Mouse (Mus musculus): Measurements from ENCODE around the gene Mcrip2. TPM values are rescaled to one million over a fixed set of nuclear protein-coding genes. Genes with fewer than 3 reads are reported as not detected.

The Mcrip2 gene
- 8.0 and 10.4 TPM in 2 replicates for polyA plus RNA-seq (2015; fragmentation: Nextera tagmentation; extraction: Ambion mirVana)

GRCm38 (mm10) chr17:25868601-25869191 is at the start of gene Mcrip2:
Gene Mcrip2, minus strand, starts transcription at chr17:25868764.
- no peaks in the 10 kb centered on the region for H3K9me3 ChIP-seq
- peak within 1 kb of the TSS; percentile 87 for H3K4me3 ChIP-seq (replicated peaks)
- H3K4me1 ChIP-seq (replicated peaks) = peaks cover 18% of the 10 kb centered on the region
- 1% methylated on average over 22 of the region's 24 CpGs for WGBS
- peak within 1 kb of the TSS; percentile 82 for H3K9ac ChIP-seq (replicated peaks)
- peaks cover 9% of the 10 kb centered on the region; the same call in 1 of the 2 replicates for H3K27me3 ChIP-seq
- H3K4me2 ChIP-seq (replicated peaks) = peak within 1 kb of the TSS; percentile 92
- H3K36me3 ChIP-seq = no peaks in the 10 kb centered on the region
- ATAC-seq = peak; percentile 90
- peak within 1 kb of the TSS; percentile 45 for H3K27ac ChIP-seq

GRCm38 (mm10) chr17:25918037-25918750 is 49.6 kb upstream of the Mcrip2 start:
- H3K4me3 ChIP-seq (replicated peaks) = peak overlapping the region; percentile 91
- no peak for ATAC-seq
- peak overlapping the region; percentile 89 for H3K9ac ChIP-seq (replicated peaks)
- peak overlapping the region; percentile 79 for H3K4me2 ChIP-seq (replicated peaks)
- H3K27me3 ChIP-seq = no peaks in the 10 kb centered on the region
- no peak overlapping the region for H3K27ac ChIP-seq
- 0 out of 2 replicates have a peak, but pooled peaks cover 6% of the 10 kb centered on the region for H3K36me3 ChIP-seq
- WGBS = 86% methylated on average over 9 of the region's 9 CpGs
- H3K4me1 ChIP-seq (replicated peaks) = peaks cover 38% of the 10 kb centered on the region
- H3K9me3 ChIP-seq = no peaks in the 10 kb centered on the region

GRCm38 (mm10) chr17:25916931-25917647 is 48.5 kb upstream of the Mcrip2 start:
- H3K36me3 ChIP-seq = 0 out of 2 replicates have a peak, but pooled peaks cover 6% of the 10 kb centered on the region
- no peak overlapping the region for H3K27ac ChIP-seq
- H3K27me3 ChIP-seq = no peaks in the 10 kb centered on the region
- no peak for ATAC-seq
- 0 out of 2 replicates have a peak overlapping the region, but pooled peaks have one; percentile 79 for H3K4me2 ChIP-seq (replicated peaks)
- no peak overlapping the region for H3K4me3 ChIP-seq (replicated peaks)
- H3K9me3 ChIP-seq = no peaks in the 10 kb centered on the region
- H3K9ac ChIP-seq (replicated peaks) = peak overlapping the region; percentile 89
- WGBS = 86% methylated on average over 8 of the region's 8 CpGs
- peaks cover 38% of the 10 kb centered on the region for H3K4me1 ChIP-seq (replicated peaks)

GRCm38 (mm10) chr17:25914295-25914694 is 45.7 kb upstream of the Mcrip2 start:
- Histone ChIP-seq H3K27ac (no peak overlapping the region), H3K9me3 (no peaks in the 10 kb centered on the region), H3K4me1 (replicated peaks) (peaks cover 31% of the 10 kb centered on the region), H3K4me2 (replicated peaks) (no peak overlapping the region), H3K27me3 (no peaks in the 10 kb centered on the region), H3K36me3 (0 out of 2 replicates have a peak, but pooled peaks cover 10% of the 10 kb centered on the region), H3K4me3 (replicated peaks) (no peak overlapping the region), H3K9ac (replicated peaks) (no peak overlapping the region)
- WGBS = 88% methylated on average over 4 of the region's 4 CpGs
- no peak for ATAC-seq

GRCm38 (mm10) chr17:25913877-25914275 is 45.3 kb upstream of the Mcrip2 start:
- no peaks in the 10 kb centered on the region for H3K27me3 ChIP-seq
- H3K4me1 ChIP-seq (replicated peaks) = peaks cover 30% of the 10 kb centered on the region
- no peak overlapping the region for H3K4me3 ChIP-seq (replicated peaks)
- 0 out of 2 replicates have a peak, but pooled peaks cover 10% of the 10 kb centered on the region for H3K36me3 ChIP-seq
- H3K9me3 ChIP-seq = no peaks in the 10 kb centered on the region
- ATAC-seq = no peak
- H3K27ac ChIP-seq = no peak overlapping the region
- WGBS = 88% methylated on average over 1 of the region's 1 CpGs
- H3K4me2 ChIP-seq (replicated peaks) = no peak overlapping the region
- no peak overlapping the region for H3K9ac ChIP-seq (replicated peaks)

GRCm38 (mm10) chr17:25913186-25913876 is 44.8 kb upstream of the Mcrip2 start:
- Histone ChIP-seq H3K9ac (replicated peaks) (no peak overlapping the region), H3K4me1 (replicated peaks) (peaks cover 25% of the 10 kb centered on the region), H3K4me2 (replicated peaks) (no peak overlapping the region), H3K36me3 (0 out of 2 replicates have a peak, but pooled peaks cover 10% of the 10 kb centered on the region), H3K9me3 (no peaks in the 10 kb centered on the region), H3K4me3 (replicated peaks) (no peak overlapping the region), H3K27ac (no peak overlapping the region), H3K27me3 (no peaks in the 10 kb centered on the region)
- WGBS = 91% methylated on average over 14 of the region's 14 CpGs
- ATAC-seq = no peak

- Histone ChIP-seq H3K27ac (no peak overlapping the region), H3K36me3 (0 out of 2 replicates have a peak, but pooled peaks cover 10% of the 10 kb centered on the region), H3K4me2 (replicated peaks) (no peak overlapping the region), H3K27me3 (no peaks in the 10 kb centered on the region), H3K4me3 (replicated peaks) (no peak overlapping the region), H3K9me3 (no peaks in the 10 kb centered on the region), H3K4me1 (replicated peaks) (0 out of 2 replicates have a peak, but pooled peaks cover 11% of the 10 kb centered on the region), H3K9ac (replicated peaks) (no peak overlapping the region)
- WGBS = 92% methylated on average over 4 of the region's 4 CpGs
- ATAC-seq = no peak
Observed at GRCm38 (mm10) chr17:25911816-25912215, 43.3 kb upstream of the Mcrip2 start.

- 87% methylated on average over 2 of the region's 2 CpGs for WGBS
Observed at GRCm38 (mm10) chr17:25907640-25908039, 39.1 kb upstream of the Mcrip2 start.

GRCm38 (mm10) chr17:25903061-25903460 is 34.5 kb upstream of the Mcrip2 start:
- no peaks in the 10 kb centered on the region for H3K9me3 ChIP-seq
- ATAC-seq = no peak
- 86% methylated on average over 3 of the region's 3 CpGs for WGBS
- peaks cover 9% of the 10 kb centered on the region for H3K36me3 ChIP-seq
- no peak overlapping the region for H3K27ac ChIP-seq
- H3K4me2 ChIP-seq (replicated peaks) = no peak overlapping the region
- no peaks in the 10 kb centered on the region for H3K4me1 ChIP-seq (replicated peaks)
- H3K4me3 ChIP-seq (replicated peaks) = no peak overlapping the region
- no peaks in the 10 kb centered on the region for H3K27me3 ChIP-seq
- H3K9ac ChIP-seq (replicated peaks) = no peak overlapping the region

More at GRCm38 (mm10) chr17:25907640-25908039, 39.1 kb upstream of the Mcrip2 start:
- no peak overlapping the region for H3K9ac ChIP-seq (replicated peaks)
- no peak overlapping the region for H3K27ac ChIP-seq
- H3K27me3 ChIP-seq = no peaks in the 10 kb centered on the region
- H3K9me3 ChIP-seq = no peaks in the 10 kb centered on the region
- 0 out of 2 replicates have a peak, but pooled peaks cover 5% of the 10 kb centered on the region for H3K36me3 ChIP-seq
- H3K4me3 ChIP-seq (replicated peaks) = no peak overlapping the region
- no peaks in the 10 kb centered on the region for H3K4me1 ChIP-seq (replicated peaks)
- no peak overlapping the region for H3K4me2 ChIP-seq (replicated peaks)
- no peak for ATAC-seq

GRCm38 (mm10) chr17:25900193-25900592 is 31.6 kb upstream of the Mcrip2 start:
- Histone ChIP-seq H3K27me3 (no peaks in the 10 kb centered on the region), H3K4me1 (replicated peaks) (peaks cover 4% of the 10 kb centered on the region; the same call in 1 of the 2 replicates), H3K36me3 (peaks cover 9% of the 10 kb centered on the region), H3K27ac (no peak overlapping the region), H3K4me3 (replicated peaks) (no peak overlapping the region), H3K4me2 (replicated peaks) (no peak overlapping the region), H3K9ac (replicated peaks) (no peak overlapping the region), H3K9me3 (no peaks in the 10 kb centered on the region)
- ATAC-seq = no peak
- 96% methylated on average over 1 of the region's 1 CpGs for WGBS

GRCm38 (mm10) chr17:25895891-25896290 is 27.3 kb upstream of the Mcrip2 start:
- H3K36me3 ChIP-seq = peaks cover 8% of the 10 kb centered on the region
- H3K27me3 ChIP-seq = no peaks in the 10 kb centered on the region
- ATAC-seq = no peak
- no peak overlapping the region for H3K27ac ChIP-seq
- no peak overlapping the region for H3K4me3 ChIP-seq (replicated peaks)
- H3K9ac ChIP-seq (replicated peaks) = no peak overlapping the region
- H3K9me3 ChIP-seq = no peaks in the 10 kb centered on the region
- no peak overlapping the region for H3K4me2 ChIP-seq (replicated peaks)
- H3K4me1 ChIP-seq (replicated peaks) = peaks cover 8% of the 10 kb centered on the region
- WGBS = 64% methylated on average over 12 of the region's 12 CpGs
